Mouse (Mus musculus) liver, embryonic 12.5 days (tissue): ENCODE measurements at regions not wholly inside any gene's neighbourhood (a gene's known extent, or its start where the extent isn't known, plus 50 kb on each side); places are given as distances from the start of the nearest gene placed in this dataset.

ENCODE experiments used
- ATAC-seq: fragments of 200-750 bp; cut with Nextera tagmentation; 2 replicates; pipeline ENCODE4 v1.8.0; 2017; ENCODE audit warnings: moderate number of reproducible peaks, mild to moderate bottlenecking, moderate library complexity
- H3K27ac ChIP-seq: fragments of 300-500 bp; sonication (generic); 2 replicates; pipeline ENCODE4 v1.5.1; 2016; ENCODE audit warnings: mild to moderate bottlenecking
- H3K27me3 ChIP-seq: fragments of 300-500 bp; sonication (generic); replicated peaks from 2 replicates; pipeline ENCODE4 v1.6.1; 2016; ENCODE audit warnings: mild to moderate bottlenecking, moderate library complexity
- H3K36me3 ChIP-seq: fragments of 300-500 bp; sonication (generic); 2 replicates; pipeline ENCODE4 v1.6.1; 2016; ENCODE audit warnings: mild to moderate bottlenecking, moderate library complexity
- H3K4me1 ChIP-seq: fragments of 300-500 bp; sonication (generic); 2 replicates; pipeline ENCODE4 v1.6.1; 2016
- H3K4me2 ChIP-seq: fragments of 300-500 bp; sonication (generic); 2 replicates; pipeline ENCODE4 v1.6.1; 2016; ENCODE audit warnings: mild to moderate bottlenecking, moderate library complexity
- H3K4me3 ChIP-seq: fragments of 300-500 bp; sonication (generic); 2 replicates; pipeline ENCODE4 v1.5.1; 2016; ENCODE audit warnings: mild to moderate bottlenecking, moderate library complexity
- H3K9ac ChIP-seq: fragments of 300-500 bp; sonication (generic); 2 replicates; pipeline ENCODE4 v1.6.1; 2016; ENCODE audit warnings: mild to moderate bottlenecking, moderate library complexity
- H3K9me3 ChIP-seq: fragments of 300-500 bp; sonication (generic); replicated peaks from 2 replicates; pipeline ENCODE4 v1.6.1; 2016; ENCODE audit warnings: mild to moderate bottlenecking, moderate library complexity
- WGBS: fragments of 180-500 bp; shearing (Covaris S2); methylation state at CpG from one replicate; pipeline ENCODE4 v1.1.7; 2016; ENCODE audit not compliant: insufficient replicate concordance; 5-methylcytosine and 5-hydroxymethylcytosine counted together

- Histone ChIP-seq H3K4me3 (no peak overlapping the region), H3K9me3 (no peaks in the 10 kb centered on the region), H3K36me3 (no peaks in the 10 kb centered on the region), H3K27ac (no peak overlapping the region), H3K9ac (no peak overlapping the region), H3K4me2 (no peak overlapping the region), H3K27me3 (no peaks in the 10 kb centered on the region), H3K4me1 (no peaks in the 10 kb centered on the region)
- no peak for ATAC-seq
- 59% methylated on average over 5 of the region's 5 CpGs for WGBS
Observed at GRCm38 (mm10) chr7:70300516-70300915, 66.0 kb downstream of the Nr2f2 start.

DNA sequence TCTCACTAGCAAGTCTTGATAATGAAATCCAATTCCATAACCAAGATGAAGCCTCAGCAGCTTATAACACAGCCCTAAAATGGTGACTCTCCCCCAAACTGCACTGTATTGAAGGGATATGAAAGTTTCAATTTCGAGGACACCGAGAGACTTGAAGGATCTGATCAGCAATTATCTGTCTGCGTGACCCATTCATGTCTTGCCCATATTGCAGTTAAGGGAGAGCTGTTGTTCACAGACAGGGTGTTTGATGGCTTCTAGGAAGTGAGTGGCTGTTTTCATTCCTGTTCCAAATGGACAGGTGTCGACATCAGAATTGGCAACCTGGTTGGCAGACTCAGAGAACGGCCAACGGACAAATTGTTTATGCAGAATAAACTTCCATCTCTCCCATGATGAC, 75.1 kb downstream of the Nr2f2 start:
- H3K9me3 ChIP-seq = no peaks in the 10 kb centered on the region
- no peaks in the 10 kb centered on the region for H3K36me3 ChIP-seq
- H3K4me2 ChIP-seq = no peak overlapping the region
- no peak overlapping the region for H3K27ac ChIP-seq
- H3K4me1 ChIP-seq = no peaks in the 10 kb centered on the region
- no peak for ATAC-seq
- WGBS = 80% methylated on average over 6 of the region's 6 CpGs
- peaks cover 51% of the 10 kb centered on the region for H3K27me3 ChIP-seq
- no peak overlapping the region for H3K9ac ChIP-seq
- H3K4me3 ChIP-seq = no peak overlapping the region

- Histone ChIP-seq H3K9ac (no peak overlapping the region), H3K27ac (no peak overlapping the region), H3K9me3 (no peaks in the 10 kb centered on the region), H3K27me3 (peaks cover 55% of the 10 kb centered on the region), H3K36me3 (no peaks in the 10 kb centered on the region), H3K4me2 (no peak overlapping the region), H3K4me3 (no peak overlapping the region), H3K4me1 (no peaks in the 10 kb centered on the region)
- ATAC-seq = no peak
- WGBS = 58% methylated on average over 8 of the region's 8 CpGs
Observed at GRCm38 (mm10) chr7:70290733-70291320, 75.7 kb downstream of the Nr2f2 start.

GRCm38 (mm10) chr7:70290277-70290676, 76.3 kb downstream of the Nr2f2 start:
- H3K27me3 ChIP-seq = peaks cover 61% of the 10 kb centered on the region
- H3K4me1 ChIP-seq = no peaks in the 10 kb centered on the region
- 43% methylated on average over 6 of the region's 6 CpGs for WGBS
- H3K36me3 ChIP-seq = no peaks in the 10 kb centered on the region
- H3K4me3 ChIP-seq = no peak overlapping the region
- H3K9me3 ChIP-seq = no peaks in the 10 kb centered on the region
- H3K4me2 ChIP-seq = no peak overlapping the region
- H3K9ac ChIP-seq = no peak overlapping the region
- ATAC-seq = no peak
- no peak overlapping the region for H3K27ac ChIP-seq

DNA sequence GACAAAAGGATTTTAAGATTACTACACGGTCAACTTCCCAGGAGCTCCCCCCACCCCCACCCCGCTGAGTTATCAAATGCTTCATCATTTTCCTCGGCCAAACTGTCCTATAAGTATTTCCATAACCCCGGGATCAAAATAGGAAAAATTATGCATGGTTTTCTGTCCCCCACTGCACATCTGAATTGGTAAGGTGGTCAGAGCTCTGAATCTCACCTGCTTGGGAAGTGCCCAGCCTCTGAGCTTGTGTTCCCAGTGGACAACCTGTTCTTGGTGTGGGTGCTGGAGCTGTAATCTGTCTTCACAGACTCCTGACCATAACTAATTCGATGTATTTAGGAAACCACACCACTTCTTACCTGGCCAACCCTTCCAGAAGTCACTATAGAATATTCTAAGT, 77.9 kb downstream of the Nr2f2 start:
- Histone ChIP-seq H3K4me3 (no peak overlapping the region), H3K4me2 (no peak overlapping the region), H3K27me3 (peaks cover 76% of the 10 kb centered on the region), H3K9ac (no peak overlapping the region), H3K4me1 (no peaks in the 10 kb centered on the region), H3K36me3 (no peaks in the 10 kb centered on the region), H3K27ac (no peak overlapping the region), H3K9me3 (no peaks in the 10 kb centered on the region)
- WGBS = 11% methylated on average over 5 of the region's 5 CpGs
- ATAC-seq = no peak

DNA sequence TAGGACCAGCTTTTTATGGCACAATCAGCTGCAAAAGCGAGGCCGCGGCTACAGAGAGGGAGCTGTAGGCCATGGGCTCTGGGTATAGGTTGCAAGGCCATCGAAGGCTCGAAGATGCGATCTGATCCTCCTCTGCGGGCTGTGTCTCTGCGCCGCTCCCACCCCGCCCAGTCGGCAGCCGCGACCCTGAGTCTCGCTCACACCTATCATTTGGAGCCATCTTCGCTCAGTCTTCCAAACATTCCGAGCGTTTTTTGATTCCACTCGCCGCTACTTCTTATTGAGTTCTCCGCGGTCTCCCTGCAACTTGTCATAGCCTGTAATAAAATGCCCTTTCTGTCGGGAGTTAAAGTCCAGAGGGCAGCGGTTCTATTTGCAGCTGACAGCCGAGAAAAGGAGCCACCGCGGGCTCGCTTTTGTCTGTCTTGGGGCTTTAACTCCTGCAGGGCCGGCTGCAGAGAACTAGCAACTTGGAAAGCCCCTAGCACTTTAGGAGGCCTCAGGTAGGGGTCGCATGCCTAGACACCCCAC, 78.6 kb downstream of the Nr2f2 start:
- peak overlapping the region; percentile 41 for H3K4me2 ChIP-seq
- H3K9me3 ChIP-seq = no peaks in the 10 kb centered on the region
- no peak overlapping the region for H3K9ac ChIP-seq
- no peak for ATAC-seq
- H3K27me3 ChIP-seq = peaks cover 83% of the 10 kb centered on the region
- H3K4me3 ChIP-seq = peak overlapping the region; percentile 13; the same call in 1 of the 2 replicates
- H3K4me1 ChIP-seq = no peaks in the 10 kb centered on the region
- under 1% methylated on average over 29 of the region's 29 CpGs for WGBS
- H3K36me3 ChIP-seq = no peaks in the 10 kb centered on the region
- no peak overlapping the region for H3K27ac ChIP-seq

DNA sequence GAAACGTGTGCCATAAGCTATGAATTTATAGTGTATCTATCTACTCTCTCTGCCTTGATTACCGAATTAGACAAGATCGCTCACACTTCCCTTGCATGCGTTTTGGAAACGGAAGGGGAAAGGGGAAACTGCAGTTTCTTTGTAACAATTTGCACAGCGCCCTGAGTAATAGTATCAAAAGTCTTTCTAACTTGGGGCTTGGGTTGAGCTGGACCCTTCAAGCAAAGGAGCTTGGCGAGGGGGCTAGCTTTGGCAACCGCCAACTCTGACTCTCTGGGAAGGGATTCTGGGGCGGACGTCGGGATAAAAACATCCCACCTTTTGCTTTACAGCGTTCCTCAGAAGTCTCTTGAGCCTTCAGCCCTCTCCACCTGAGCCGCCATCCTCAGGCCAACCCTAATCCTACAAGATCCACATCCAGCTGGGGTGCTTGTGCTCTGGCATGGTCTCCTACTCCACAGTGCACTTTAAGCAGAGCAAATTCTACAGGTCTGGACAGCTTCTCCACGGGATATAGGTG, 79.6 kb downstream of the Nr2f2 start:
- no peak overlapping the region for H3K27ac ChIP-seq
- no peak overlapping the region for H3K4me2 ChIP-seq
- H3K4me1 ChIP-seq = no peaks in the 10 kb centered on the region
- H3K36me3 ChIP-seq = no peaks in the 10 kb centered on the region
- no peak for ATAC-seq
- H3K27me3 ChIP-seq = peaks cover 93% of the 10 kb centered on the region
- H3K9ac ChIP-seq = no peak overlapping the region
- no peak overlapping the region for H3K4me3 ChIP-seq
- 1% methylated on average over 14 of the region's 14 CpGs for WGBS
- no peaks in the 10 kb centered on the region for H3K9me3 ChIP-seq

- 9% methylated on average over 3 of the region's 3 CpGs for WGBS
- Histone ChIP-seq H3K4me3 (no peak overlapping the region), H3K27ac (no peak overlapping the region), H3K9ac (no peak overlapping the region), H3K36me3 (no peaks in the 10 kb centered on the region), H3K4me2 (no peak overlapping the region), H3K9me3 (no peaks in the 10 kb centered on the region), H3K27me3 (peaks cover 97% of the 10 kb centered on the region), H3K4me1 (no peaks in the 10 kb centered on the region)
- no peak for ATAC-seq
Observed at GRCm38 (mm10) chr7:70285344-70285743, 81.2 kb downstream of the Nr2f2 start.

DNA sequence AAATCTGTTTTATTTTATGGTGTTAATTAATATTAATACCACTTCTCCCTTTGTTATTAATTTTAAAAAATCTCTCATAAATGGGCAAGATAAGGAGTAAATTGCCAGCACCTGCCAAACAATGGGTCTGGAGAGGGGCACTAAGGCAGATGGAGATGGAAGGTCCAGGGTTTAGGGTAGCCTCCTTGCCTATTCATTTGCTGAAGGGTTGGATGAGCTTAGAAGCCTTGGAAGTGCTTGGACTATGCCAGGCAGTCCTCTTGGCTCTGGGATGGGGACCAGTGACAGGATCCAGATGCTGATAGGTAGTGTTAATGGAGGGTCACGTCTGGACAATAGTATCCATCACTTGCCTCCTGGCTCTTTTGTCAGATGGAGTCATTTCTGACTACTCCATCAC, 82.7 kb downstream of the Nr2f2 start:
- Histone ChIP-seq H3K4me1 (no peaks in the 10 kb centered on the region), H3K9ac (no peak overlapping the region), H3K9me3 (no peaks in the 10 kb centered on the region), H3K4me3 (no peak overlapping the region), H3K4me2 (no peak overlapping the region), H3K36me3 (no peaks in the 10 kb centered on the region), H3K27ac (no peak overlapping the region), H3K27me3 (peaks cover 97% of the 10 kb centered on the region)
- no peak for ATAC-seq
- WGBS = 5% methylated on average over 1 of the region's 1 CpGs

DNA sequence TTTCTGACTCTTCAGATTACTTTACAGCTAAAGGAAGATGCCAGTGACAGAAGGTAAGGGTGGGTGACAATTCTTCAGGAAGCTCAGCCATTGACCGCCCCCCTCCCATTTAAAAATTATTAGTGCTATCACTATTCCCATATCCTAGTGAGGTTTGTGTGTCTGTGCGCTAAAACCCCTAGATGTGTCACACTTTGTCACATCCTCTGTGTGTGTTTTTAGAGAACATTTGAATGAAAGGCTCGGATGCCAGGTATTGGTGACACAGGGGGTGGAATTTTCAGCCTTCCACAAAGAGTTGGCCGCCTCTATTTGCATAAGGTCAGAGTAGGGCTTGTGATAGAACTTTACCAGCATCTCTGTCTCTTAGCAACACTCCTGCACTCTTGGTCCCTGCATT, 83.4 kb downstream of the Nr2f2 start:
- no peak overlapping the region for H3K4me2 ChIP-seq
- 8% methylated on average over 4 of the region's 4 CpGs for WGBS
- H3K9me3 ChIP-seq = no peaks in the 10 kb centered on the region
- H3K4me1 ChIP-seq = no peaks in the 10 kb centered on the region
- no peak overlapping the region for H3K4me3 ChIP-seq
- H3K36me3 ChIP-seq = no peaks in the 10 kb centered on the region
- H3K9ac ChIP-seq = no peak overlapping the region
- H3K27ac ChIP-seq = no peak overlapping the region
- H3K27me3 ChIP-seq = peaks cover 94% of the 10 kb centered on the region
- ATAC-seq = no peak

- Histone ChIP-seq H3K36me3 (no peaks in the 10 kb centered on the region), H3K4me1 (no peaks in the 10 kb centered on the region), H3K9me3 (no peaks in the 10 kb centered on the region), H3K4me2 (no peak overlapping the region), H3K27me3 (peaks cover 90% of the 10 kb centered on the region), H3K9ac (no peak overlapping the region), H3K4me3 (no peak overlapping the region), H3K27ac (no peak overlapping the region)
- WGBS = 3% methylated on average over 11 of the region's 11 CpGs
- ATAC-seq = no peak
Observed at GRCm38 (mm10) chr7:70281891-70282515, 84.5 kb downstream of the Nr2f2 start.

GRCm38 (mm10) chr7:70281381-70281750, 85.2 kb downstream of the Nr2f2 start:
- Histone ChIP-seq H3K4me2 (peak overlapping the region; percentile 47; the same call in 1 of the 2 replicates), H3K36me3 (no peaks in the 10 kb centered on the region), H3K4me1 (no peaks in the 10 kb centered on the region), H3K27me3 (peaks cover 88% of the 10 kb centered on the region), H3K9me3 (no peaks in the 10 kb centered on the region), H3K9ac (no peak overlapping the region), H3K27ac (no peak overlapping the region), H3K4me3 (peak overlapping the region; percentile 9; the same call in 1 of the 2 replicates)
- no peak for ATAC-seq
- 2% methylated on average over 22 of the region's 22 CpGs for WGBS
